Mouse (Mus musculus) cerebellum, adult 2 months (tissue): ENCODE results near the gene Ncln.

ENCODE experiments used
- CTCF ChIP-seq: fragments of 200-500 bp; IDR thresholded peaks from 2 replicates; pipeline ENCODE4 v1.5.1; 2011; ENCODE audit warnings: low read depth, mild to moderate bottlenecking, control low read depth, low read length, moderate library complexity, borderline replicate concordance; ENCODE audit not compliant: insufficient read depth
- POLR2A ChIP-seq: fragments of 200-500 bp; IDR thresholded peaks from 2 replicates; pipeline ENCODE4 v1.6.1; 2011; ENCODE audit warnings: low read length, control low read depth, borderline replicate concordance; ENCODE audit not compliant: insufficient read depth

DNA sequence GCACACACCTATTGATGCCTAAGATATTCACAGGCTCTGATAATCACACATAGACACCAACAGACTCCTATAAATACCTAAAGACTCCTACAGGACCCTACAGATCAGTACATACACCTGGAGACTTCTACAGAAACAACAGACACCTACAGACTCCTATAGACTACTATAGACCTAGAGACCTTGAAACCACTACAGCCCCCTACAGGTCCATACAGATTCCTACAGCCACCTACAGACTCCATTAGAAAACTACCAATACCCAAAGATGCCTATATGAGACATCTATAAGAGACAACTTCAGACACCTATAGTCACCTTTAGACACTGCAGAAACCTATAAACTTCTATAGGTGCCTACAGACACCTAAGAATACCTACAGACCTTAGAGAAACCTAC is 55.2 kb downstream of the Ncln start:
- TF ChIP-seq CTCF: no peak
- TF ChIP-seq POLR2A: no peak
